Mouse (Mus musculus) skeletal muscle tissue, adult 2 months (tissue): ENCODE data around the gene Plxna2.

Experiments used
- DNase-seq: peaks from one replicate; pipeline ENCODE4 v3.0.0-alpha.2; 2012; ENCODE audit warnings: low read depth, low spot score

The Plxna2 gene

DNA sequence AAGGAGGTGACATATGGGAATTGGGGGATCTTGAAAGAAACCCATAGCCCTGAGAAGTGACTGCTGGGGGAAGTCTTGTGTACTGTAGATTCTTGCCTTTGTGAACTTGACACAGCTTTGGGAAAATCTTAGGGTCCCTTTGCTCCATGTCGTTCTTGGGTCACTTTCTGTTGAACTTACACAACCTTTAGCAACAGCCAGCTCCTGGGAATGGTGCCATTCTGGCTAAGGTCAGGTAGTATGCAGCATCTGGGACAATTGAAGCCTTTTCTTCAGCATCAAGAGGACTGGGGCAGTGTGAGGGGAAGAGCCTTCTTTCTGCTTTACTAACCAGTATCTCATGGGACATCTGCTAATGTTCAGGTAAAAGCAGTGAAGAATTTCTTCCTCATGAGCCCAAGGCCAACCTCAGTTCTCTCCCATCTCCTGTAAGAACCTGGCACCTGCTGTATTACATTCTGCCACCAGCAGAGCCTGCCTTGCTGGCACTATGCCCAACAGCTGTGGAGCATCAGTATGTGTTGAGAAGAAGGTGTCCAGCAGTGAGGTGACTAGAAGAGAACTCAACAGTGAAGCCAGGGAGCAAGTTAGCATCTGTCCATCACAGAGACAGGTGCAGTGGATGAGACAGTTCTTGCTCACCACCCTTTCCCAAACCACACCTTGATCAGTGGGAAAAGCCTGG lies 86.3 kb downstream of the Plxna2 start:
- no peak for DNase-seq

GRCm38 (mm10) chr1:194706566-194706965 lies 88.5 kb downstream of the Plxna2 start:
- DNase-seq, result no peak

DNA sequence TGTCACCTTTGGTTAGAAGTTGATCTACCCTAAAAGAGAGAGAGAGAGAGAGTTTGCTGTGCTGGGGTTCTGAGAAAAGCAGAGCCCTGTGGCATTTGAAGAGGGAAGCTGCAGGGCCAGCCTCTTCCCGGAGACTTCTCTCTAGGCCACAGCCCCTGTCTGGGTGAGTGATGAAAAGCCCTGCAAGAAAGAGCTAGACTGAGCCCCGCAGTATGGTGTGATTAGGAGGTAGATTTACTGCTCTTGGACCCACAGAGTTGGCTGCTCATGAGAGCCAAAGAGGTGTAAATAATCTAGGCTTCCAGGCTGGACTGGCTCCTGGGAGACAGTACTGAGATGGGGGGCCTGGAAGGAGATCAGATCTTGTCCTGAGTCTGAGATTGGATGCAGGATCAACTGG lies 94.4 kb downstream of the Plxna2 start:
- DNase-seq, result no peak

DNA sequence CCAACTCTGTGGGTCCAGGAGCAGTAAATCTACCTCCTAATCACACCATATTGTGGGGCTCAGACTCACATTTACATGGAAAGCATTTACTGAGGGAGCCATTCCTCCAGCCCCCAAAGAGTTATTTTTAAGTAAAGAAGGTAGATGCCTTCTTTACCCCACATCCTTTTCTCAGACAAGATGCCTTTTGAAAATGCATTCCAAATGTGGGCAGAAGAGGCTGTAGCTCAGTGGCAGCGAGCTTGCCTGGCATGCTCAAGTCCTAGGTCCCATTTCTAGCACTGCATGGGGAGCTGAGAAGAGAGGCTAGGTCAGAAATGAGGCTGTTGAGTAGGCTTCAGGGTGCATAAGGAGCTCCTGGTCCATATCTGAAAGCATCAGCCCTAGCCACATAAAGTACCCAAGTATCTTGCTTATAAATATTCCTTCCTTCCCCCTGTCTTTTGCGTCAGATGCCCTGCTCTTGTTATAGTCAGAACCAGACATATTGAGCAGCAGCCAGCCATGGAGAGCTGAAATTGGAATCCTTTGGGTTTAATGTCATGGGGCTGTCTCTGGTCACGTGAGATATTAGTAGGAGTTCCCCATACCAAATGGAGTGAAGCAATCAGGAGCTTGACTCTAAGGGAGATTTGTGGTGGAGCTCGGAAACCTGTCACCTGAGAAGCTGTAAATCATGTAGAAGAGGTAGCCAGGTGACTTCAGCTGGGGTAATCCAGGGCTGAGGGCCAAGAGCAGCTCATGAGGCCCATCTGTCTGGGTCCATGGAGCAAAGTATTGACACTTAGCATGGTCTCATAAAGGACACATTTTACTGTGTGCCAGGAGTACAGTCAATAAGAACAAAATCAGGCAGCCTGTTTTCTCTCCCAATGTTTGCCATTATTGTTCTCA lies 96.4 kb downstream of the Plxna2 start:
- no peak for DNase-seq

DNA sequence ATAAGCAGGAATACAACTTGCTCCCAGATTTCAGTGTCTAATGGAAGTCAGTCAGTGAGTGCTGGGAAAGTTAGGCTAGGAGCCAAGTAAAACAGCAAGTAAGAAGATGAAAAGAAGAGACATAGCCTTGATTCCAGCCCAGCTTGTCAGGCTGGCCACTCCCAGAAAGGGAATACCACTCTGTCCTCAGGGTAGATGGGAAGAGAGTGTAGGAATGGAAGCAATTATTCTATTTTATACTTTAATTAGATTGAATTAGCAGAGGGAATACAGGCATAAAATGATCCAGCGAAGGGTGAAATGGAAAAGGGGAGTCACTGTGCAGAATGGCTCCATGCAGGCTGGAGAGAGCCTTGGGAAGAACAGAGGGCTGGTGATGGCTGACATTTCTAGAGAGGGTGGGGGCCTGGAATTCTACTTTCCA lies 99.4 kb downstream of the Plxna2 start:
- no peak for DNase-seq

DNA sequence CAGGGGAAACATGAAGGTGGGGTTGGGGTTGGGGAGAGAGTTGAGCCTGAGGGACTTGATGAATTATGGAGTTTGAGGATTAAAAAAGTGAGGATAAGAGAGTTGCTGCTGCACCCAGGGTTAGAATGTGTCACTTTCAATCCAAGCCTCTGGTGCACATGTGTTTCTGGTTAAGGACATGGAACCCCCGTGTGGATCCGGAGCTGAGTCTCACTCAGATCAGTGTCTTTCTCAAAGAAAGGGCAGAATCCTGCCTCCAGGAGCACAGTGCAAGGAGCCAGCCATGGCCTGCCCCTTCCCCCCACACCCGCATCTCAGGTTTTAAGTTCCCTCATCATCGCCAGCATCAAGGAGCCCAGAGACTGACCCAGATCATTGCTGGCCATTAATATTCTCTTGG lies 102.4 kb downstream of the Plxna2 start:
- DNase-seq, result no peak

DNA sequence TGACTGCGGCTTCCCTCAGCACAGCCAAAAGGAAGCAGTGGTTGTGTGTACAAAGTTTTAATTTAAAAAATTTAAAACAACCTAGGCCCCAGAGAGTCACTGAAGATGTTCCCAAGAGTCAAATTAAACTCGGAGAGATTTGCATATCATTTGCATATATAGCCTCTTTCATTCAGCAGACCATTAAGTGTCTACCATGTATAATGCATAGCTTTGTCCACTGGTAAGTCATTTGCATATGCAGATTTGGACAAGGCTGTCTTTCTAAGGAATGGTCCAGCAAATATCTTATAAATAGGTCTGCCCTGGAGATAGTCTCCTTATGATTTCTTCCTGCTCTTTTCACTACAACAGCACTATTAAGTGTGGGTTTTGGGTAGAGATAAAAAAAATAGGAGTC lies 103.2 kb downstream of the Plxna2 start:
- no peak for DNase-seq

GRCm38 (mm10) chr1:194722329-194722728 lies 104.3 kb downstream of the Plxna2 start:
- DNase-seq, result peak; percentile 38

GRCm38 (mm10) chr1:194734836-194735235 lies 116.8 kb downstream of the Plxna2 start:
- no peak for DNase-seq

- no peak for DNase-seq
These were observed 121.9 kb downstream of the Plxna2 start for GRCm38 (mm10) chr1:194739894-194740293.

- DNase-seq, result no peak
These were observed 124.9 kb downstream of the Plxna2 start for GRCm38 (mm10) chr1:194742901-194743422.

- no peak for DNase-seq
These were observed 127.3 kb downstream of the Plxna2 start for GRCm38 (mm10) chr1:194745177-194745934.

GRCm38 (mm10) chr1:194746332-194747249 lies 128.6 kb downstream of the Plxna2 start:
- DNase-seq, result peak; percentile 80

DNA sequence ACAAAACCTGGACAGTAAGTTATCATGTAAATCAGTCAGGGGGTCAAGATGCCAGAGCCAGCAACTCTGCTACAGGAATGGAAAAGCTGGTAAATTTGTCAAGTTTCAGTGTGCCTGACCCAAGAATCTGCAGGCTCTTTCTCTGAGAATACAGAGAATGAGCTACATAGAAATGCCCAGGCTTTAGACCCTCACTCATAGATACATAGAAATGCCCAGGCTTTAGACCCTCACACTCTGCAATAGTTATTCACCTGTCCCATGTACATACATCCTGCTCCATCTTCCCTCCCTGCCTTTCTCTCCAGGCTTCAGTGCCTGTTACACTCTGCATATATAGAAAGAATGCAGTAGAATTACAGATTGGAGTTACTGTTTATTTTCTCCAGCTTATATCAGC lies 129.2 kb downstream of the Plxna2 start:
- no peak for DNase-seq

- no peak for DNase-seq
These were observed 135.2 kb downstream of the Plxna2 start for GRCm38 (mm10) chr1:194753168-194753567.

- DNase-seq, result peak; percentile 31
These were observed 138.0 kb downstream of the Plxna2 start for GRCm38 (mm10) chr1:194756001-194756400.

- DNase-seq, result peak; percentile 36
These were observed 138.4 kb downstream of the Plxna2 start for GRCm38 (mm10) chr1:194756409-194756808.

- DNase-seq, result no peak
These were observed 138.8 kb downstream of the Plxna2 start for GRCm38 (mm10) chr1:194756863-194757262.

GRCm38 (mm10) chr1:194761432-194762212 lies 143.6 kb downstream of the Plxna2 start:
- DNase-seq, result no peak

- DNase-seq, result no peak
These were observed 144.9 kb downstream of the Plxna2 start for GRCm38 (mm10) chr1:194762896-194763295.
